Comparison of ENCODE assay signal across 9 mouse cellular contexts in the genomic region with DNA sequence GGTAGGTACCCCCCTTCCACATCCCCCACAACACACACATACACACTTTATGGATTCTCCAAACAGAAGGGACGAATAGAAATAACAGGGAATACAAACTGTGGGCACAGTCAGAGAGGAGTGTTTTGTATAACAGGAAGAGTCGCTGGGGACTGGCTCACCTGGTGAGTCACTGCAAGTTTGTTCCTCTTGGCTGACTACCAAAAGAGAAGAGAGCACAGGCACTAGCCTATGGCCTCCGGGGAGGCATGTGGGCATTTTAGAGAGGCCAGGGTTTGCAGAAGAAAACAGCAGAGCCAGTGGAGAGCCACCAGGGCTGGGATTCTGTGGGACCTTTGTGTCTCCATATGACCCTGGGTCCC. TPM values are rescaled to one million over a fixed set of nuclear protein-coding genes. Genes with fewer than 3 reads are reported as not detected.
DNase-seq lines count a peak whose midpoint lies in the region; ATAC-seq and TF ChIP-seq lines count a peak whose summit lies in the region.
"Had no signal": no experiment of that assay in that cellular context is flagged by ENCODE, and none has a peak within 500 bp of the region (broad histone marks: within the 10 kb centered on the region; RNA-seq: fewer than 3 reads in every experiment).

No protein-coding gene starts in this region.

- H3K4me2 ChIP-seq in lung, postnatal 0 days (replicated peaks; ENCODE audit: low read depth, low read length): no peak overlapping the region; the same call in 1 of the 2 replicates
- no peak overlapping the region for H3K4me2 ChIP-seq in forebrain, embryonic 14.5 days (ENCODE audit: low read length)

- 37% methylated on average over 3 of the region's 3 CpGs for WGBS in lung, postnatal 0 days
- WGBS in forebrain, embryonic 14.5 days: 55% methylated on average over 3 of the region's 3 CpGs
- 69% methylated on average over 3 of the region's 3 CpGs for WGBS in forebrain, embryonic 10.5 days

- no peaks in the 10 kb centered on the region for H3K4me1 ChIP-seq in lung, postnatal 0 days (ENCODE audit: insufficient read depth, low read depth, low read length)
- H3K4me1 ChIP-seq in forebrain, embryonic 14.5 days (ENCODE audit: control insufficient read depth, insufficient read depth, low read length): 0 out of 2 replicates have a peak, but pooled peaks cover 3% of the 10 kb centered on the region
- H3K4me1 ChIP-seq in forebrain, embryonic 10.5 days: peaks cover 18% of the 10 kb centered on the region

- H3K36me3 ChIP-seq in lung, postnatal 0 days (ENCODE audit: insufficient read depth, low read length): no peaks in the 10 kb centered on the region
- no peaks in the 10 kb centered on the region for H3K36me3 ChIP-seq in forebrain, embryonic 14.5 days (ENCODE audit: control insufficient read depth, insufficient read depth, low read length)
- H3K36me3 ChIP-seq in forebrain, embryonic 10.5 days (replicated peaks): no peaks in the 10 kb centered on the region

- DNase-seq in 416B (ENCODE audit: low read depth): peak; percentile 83
- peak; percentile 18 for DNase-seq in adrenal gland, postnatal 10 days
- DNase-seq in kidney, adult 9 months: peak; percentile 52
- DNase-seq in lung, postnatal 0 days (ENCODE audit: low spot score): peak; percentile 94
- DNase-seq in forebrain, embryonic 14.5 days (ENCODE audit: low spot score): no peak
- no peak for DNase-seq in left cerebral cortex, postnatal 4 days
- no peak for DNase-seq in layer of hippocampus, adult 9-10 months (ENCODE audit: low spot score)
- DNase-seq in forebrain, embryonic 10.5 days (ENCODE audit: extremely low spot score, low spot score): no peak
- DNase-seq: gastrocnemius, postnatal 10 days had no signal

- intact Hi-C loops in left cerebral cortex, postnatal 4 days (cut with DNase I): no loop called here

- TF ChIP-seq EP300 in lung, postnatal 0 days (IDR thresholded peaks at IDR 0.05): 0 out of 2 replicates have a peak, but pooled peaks have one; percentile 27

- H3K4me3 ChIP-seq in lung, postnatal 0 days (ENCODE audit: low read depth, low read length): no peak overlapping the region
- no peak overlapping the region for H3K4me3 ChIP-seq in forebrain, embryonic 14.5 days (ENCODE audit: low read depth, low read length)
- H3K4me3 ChIP-seq in forebrain, embryonic 10.5 days: no peak overlapping the region

- no peak for TF ChIP-seq CTCF in lung, postnatal 0 days (IDR thresholded peaks at IDR 0.05)

- ATAC-seq in lung, postnatal 0 days: peak; percentile 93
- no peak for ATAC-seq in forebrain, embryonic 14.5 days

- no peaks in the 10 kb centered on the region for H3K27me3 ChIP-seq in lung, postnatal 0 days (replicated peaks; ENCODE audit: insufficient read depth, low read length)
- no peaks in the 10 kb centered on the region for H3K27me3 ChIP-seq in forebrain, embryonic 14.5 days (replicated peaks; ENCODE audit: control insufficient read depth, insufficient read depth, low read length)
- H3K27me3 ChIP-seq in forebrain, embryonic 10.5 days (ENCODE audit: poor library complexity, severe bottlenecking): no peaks in the 10 kb centered on the region

- no peak overlapping the region for H3K9ac ChIP-seq in lung, postnatal 0 days (replicated peaks; ENCODE audit: low read depth)
- no peak overlapping the region for H3K9ac ChIP-seq in forebrain, embryonic 14.5 days (ENCODE audit: low read length)

- H3K27ac ChIP-seq in lung, postnatal 0 days (ENCODE audit: low read length): peak overlapping the region; percentile 93
- H3K27ac ChIP-seq in forebrain, embryonic 14.5 days (ENCODE audit: low read depth, low read length): no peak overlapping the region
- no peak overlapping the region for H3K27ac ChIP-seq in forebrain, embryonic 10.5 days

- no peaks in the 10 kb centered on the region for H3K9me3 ChIP-seq in lung, postnatal 0 days (ENCODE audit: low read length)
- no peaks in the 10 kb centered on the region for H3K9me3 ChIP-seq in forebrain, embryonic 14.5 days (replicated peaks; ENCODE audit: control insufficient read depth, low read length)
- no peaks in the 10 kb centered on the region for H3K9me3 ChIP-seq in forebrain, embryonic 10.5 days

RNA-seq across cellular contexts. Expression of gene Vgll4, which starts 18.8 kb away (rescaled TPM):
- 10 to 100 TPM; 82.4 to 93.1 TPM for total RNA-seq in adrenal gland, postnatal 10 days (2021)
- polyA plus RNA-seq in lung, postnatal 0 days (2015; fragmentation: Nextera tagmentation; extraction: Ambion mirVana): 104 and 108 TPM in 2 replicates
- polyA plus RNA-seq in forebrain, embryonic 14.5 days (2014; fragmentation: Nextera tagmentation; extraction: Ambion mirVana): 44.9 and 54.2 TPM in 2 replicates
- total RNA-seq in left cerebral cortex, postnatal 4 days (2021): 10 to 100 TPM; 60.0 to 63.7 TPM
- polyA plus RNA-seq in forebrain, embryonic 10.5 days (2016; fragmentation: Nextera tagmentation; extraction: Ambion mirVana): 79.0 and 81.7 TPM in 2 replicates

RNA-seq across cellular contexts. Expression of gene Tamm41, which starts 49.1 kb away (rescaled TPM):
- total RNA-seq in adrenal gland, postnatal 10 days (2021): 10 to 100 TPM; 28.4 to 30.5 TPM
- polyA plus RNA-seq in lung, postnatal 0 days (2015; fragmentation: Nextera tagmentation; extraction: Ambion mirVana): 27.7 and 28.0 TPM in 2 replicates
- polyA plus RNA-seq in forebrain, embryonic 14.5 days (2014; fragmentation: Nextera tagmentation; extraction: Ambion mirVana): 64.8 and 69.6 TPM in 2 replicates
- 10 to 100 TPM; 23.8 to 29.1 TPM for total RNA-seq in left cerebral cortex, postnatal 4 days (2021)
- 103 and 104 TPM in 2 replicates for polyA plus RNA-seq in forebrain, embryonic 10.5 days (2016; fragmentation: Nextera tagmentation; extraction: Ambion mirVana)

Comparison
In these comparisons a context has a peak if more than half of its experiments do, and no peak if none do; other contexts are left out.
1. DNase-seq: peak in 416B (single experiment), adrenal gland, postnatal 10 days (single experiment), kidney, adult 9 months (single experiment) and lung, postnatal 0 days (single experiment); none in forebrain, embryonic 14.5 days (single experiment), left cerebral cortex, postnatal 4 days (single experiment), layer of hippocampus, adult 9-10 months (single experiment) and forebrain, embryonic 10.5 days (single experiment).